Mouse (Mus musculus): ENCODE results near the gene Cks2. TPM values are rescaled to one million over a fixed set of nuclear protein-coding genes. Genes with fewer than 3 reads are reported as not detected.

Cks2 gene
- total RNA-seq, 1 experiment from 2014 or later = 29.6 TPM

GRCm38 (mm10) chr13:51681076-51681475 lies 36.0 kb downstream of the Cks2 start:
- DNase-seq = peak; percentile 45

- DNase-seq = no peak
Measured at GRCm38 (mm10) chr13:51681634-51682033, 36.6 kb downstream of the Cks2 start.

- peak; percentile 34 for DNase-seq
Measured at GRCm38 (mm10) chr13:51685290-51685966, 40.4 kb downstream of the Cks2 start.

GRCm38 (mm10) chr13:51686966-51687365 lies 41.9 kb downstream of the Cks2 start:
- no peak for DNase-seq

GRCm38 (mm10) chr13:51688688-51689087 lies 43.7 kb downstream of the Cks2 start:
- DNase-seq = no peak

GRCm38 (mm10) chr13:51696481-51696880 lies 51.4 kb downstream of the Cks2 start:
- DNase-seq = no peak

GRCm38 (mm10) chr13:51697455-51697854 lies 52.4 kb downstream of the Cks2 start:
- no peak for DNase-seq

GRCm38 (mm10) chr13:51697897-51698296 lies 52.9 kb downstream of the Cks2 start:
- DNase-seq = no peak

GRCm38 (mm10) chr13:51698318-51698717 lies 53.3 kb downstream of the Cks2 start:
- no peak for DNase-seq

Other genes starting within 250 kb of the Cks2 start
- 14.6 and 21.0 TPM in 2 replicates for gene S1pr3, start 236.6 kb upstream of the Cks2 start, total RNA-seq (2021)
- gene Shc3, start 75.8 kb upstream of the Cks2 start, total RNA-seq (2021) = 1.1 and 1.9 TPM in 2 replicates
- gene Secisbp2, start 6.5 kb downstream of the Cks2 start, total RNA-seq (2021) = 20.4 and 24.7 TPM in 2 replicates
- 9.5 and 20.0 TPM in 2 replicates for gene Sema4d, start 148.5 kb downstream of the Cks2 start, total RNA-seq (2021)
- 51.7 and 63.2 TPM in 2 replicates for gene Gadd45g, start 201.4 kb downstream of the Cks2 start, total RNA-seq (2021)